Mouse (Mus musculus) neural tube, embryonic 14.5 days (tissue): ENCODE measurements around the gene Pou2f3. TPM values are rescaled to one million over a fixed set of nuclear protein-coding genes. Genes with fewer than 3 reads are reported as not detected.

Source experiments
- ATAC-seq: fragments of 200-750 bp; cut with Nextera tagmentation; 2 replicates; pipeline ENCODE4 v1.8.0; 2017; ENCODE audit warnings: low read depth, mild to moderate bottlenecking, moderate TSS enrichment, moderate library complexity
- H3K27ac ChIP-seq: fragments of 300-500 bp; sonication (generic); 2 replicates; pipeline ENCODE4 v1.5.1; 2014; ENCODE audit warnings: low read depth, mild to moderate bottlenecking, control low read depth, low read length, moderate library complexity, mixed read lengths
- H3K27me3 ChIP-seq: fragments of 300-500 bp; sonication (generic); 2 replicates; pipeline ENCODE4 v1.6.1; 2014; ENCODE audit warnings: low read length; ENCODE audit not compliant: control insufficient read depth, insufficient read depth
- H3K36me3 ChIP-seq: fragments of 300-500 bp; sonication (generic); 2 replicates; pipeline ENCODE4 v1.6.1; 2014; ENCODE audit warnings: low read length, mixed read lengths; ENCODE audit not compliant: control insufficient read depth, insufficient read depth
- H3K4me1 ChIP-seq: fragments of 300-500 bp; sonication (generic); 2 replicates; pipeline ENCODE4 v1.6.1; 2014; ENCODE audit warnings: low read length; ENCODE audit not compliant: control insufficient read depth, insufficient read depth
- H3K4me2 ChIP-seq: fragments of 300-500 bp; sonication (generic); 2 replicates; pipeline ENCODE4 v1.6.1; 2014; ENCODE audit warnings: mild to moderate bottlenecking, low read depth, low read length, control low read depth
- H3K4me3 ChIP-seq: fragments of 300-500 bp; sonication (generic); 2 replicates; pipeline ENCODE4 v1.5.1; 2014; ENCODE audit warnings: low read depth, low read length, control low read depth, mixed read lengths
- H3K9ac ChIP-seq: fragments of 300-500 bp; sonication (generic); replicated peaks from 2 replicates; pipeline ENCODE4 v1.6.1; 2014; ENCODE audit warnings: low read depth, mild to moderate bottlenecking, control low read depth, low read length, mixed read lengths
- H3K9me3 ChIP-seq: fragments of 300-500 bp; sonication (generic); 2 replicates; pipeline ENCODE4 v1.6.1; 2016; ENCODE audit warnings: low read length; ENCODE audit not compliant: control insufficient read depth
- WGBS: fragments of 180-500 bp; shearing (Covaris S2); extraction: QIAGEN DNeasy Blood & Tissue Kit; methylation state at CpG from one replicate; pipeline ENCODE4 v1.1.7; 2014; 5-methylcytosine and 5-hydroxymethylcytosine counted together
- polyA plus RNA-seq: library from polyadenylated mRNA; unstranded; fragments of >200 nt; fragmentation: Nextera tagmentation; extraction: Ambion mirVana; gene quantifications from 2 replicates; pipeline ENCODE4 v1.2.1, GENCODE M21; 2014

Pou2f3 gene
- polyA plus RNA-seq, 1 experiment from 2014 or later, result not detected

DNA sequence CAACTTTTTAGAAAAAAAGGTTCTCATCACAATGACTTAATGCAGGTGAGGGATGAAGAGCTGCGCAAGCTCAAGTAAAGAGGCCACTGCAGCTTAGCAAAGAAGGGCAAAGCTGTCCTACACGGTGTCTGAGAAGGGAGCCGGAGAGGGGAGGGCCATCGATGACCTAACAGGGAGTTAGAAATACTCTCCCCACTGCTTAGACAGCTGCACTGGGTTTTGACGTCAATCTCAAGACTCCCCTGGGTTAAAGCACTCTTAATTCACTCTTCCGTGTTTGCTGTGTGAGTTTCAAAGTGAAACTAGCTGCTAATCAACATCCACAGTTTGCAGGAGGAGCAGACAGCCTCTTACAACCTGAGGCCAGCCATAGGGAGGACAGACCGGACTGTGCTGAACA, 134.0 kb downstream of the Pou2f3 start:
- peaks cover 9% of the 10 kb centered on the region; the same call in 1 of the 2 replicates for H3K4me1 ChIP-seq
- no peaks in the 10 kb centered on the region for H3K9me3 ChIP-seq
- no peak overlapping the region for H3K9ac ChIP-seq
- no peak overlapping the region for H3K4me2 ChIP-seq
- H3K36me3 ChIP-seq, result no peaks in the 10 kb centered on the region
- 78% methylated on average over 7 of the region's 7 CpGs for WGBS
- H3K27me3 ChIP-seq, result no peaks in the 10 kb centered on the region
- H3K4me3 ChIP-seq, result no peak overlapping the region
- H3K27ac ChIP-seq, result no peak overlapping the region
- ATAC-seq, result no peak

DNA sequence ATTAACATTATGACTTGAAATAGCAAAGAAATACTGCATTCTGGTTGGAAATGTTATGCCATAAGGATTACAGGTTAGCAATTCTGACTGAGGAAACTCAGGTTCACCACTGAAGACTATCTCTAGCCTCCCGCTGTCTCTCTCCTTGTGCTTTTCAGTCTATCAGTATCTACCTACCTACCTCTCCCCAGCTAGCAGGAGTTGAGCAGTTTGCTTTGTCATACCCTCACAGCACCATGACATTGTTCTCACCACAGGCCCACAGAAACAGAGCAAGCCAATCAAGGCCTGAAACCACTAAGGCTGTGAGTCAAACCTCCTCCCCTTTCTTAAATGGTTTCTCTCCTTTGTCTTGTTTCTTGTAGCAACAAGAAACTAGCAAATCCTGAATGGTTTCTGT, 135.6 kb downstream of the Pou2f3 start:
- 100% methylated on average over 1 of the region's 1 CpGs for WGBS
- no peaks in the 10 kb centered on the region for H3K36me3 ChIP-seq
- H3K4me2 ChIP-seq, result no peak overlapping the region
- no peaks in the 10 kb centered on the region for H3K27me3 ChIP-seq
- no peak overlapping the region for H3K27ac ChIP-seq
- H3K4me1 ChIP-seq, result peaks cover 6% of the 10 kb centered on the region; the same call in 1 of the 2 replicates
- ATAC-seq, result no peak
- H3K4me3 ChIP-seq, result no peak overlapping the region
- no peaks in the 10 kb centered on the region for H3K9me3 ChIP-seq
- H3K9ac ChIP-seq, result no peak overlapping the region

Other genes starting within 250 kb of the Pou2f3 start
- gene Arhgef12, start 103.1 kb downstream of the Pou2f3 start, polyA plus RNA-seq, result 32.4 and 51.4 TPM in 2 replicates
- 11.8 and 14.6 TPM in 2 replicates for gene Tmem136, start 93.8 kb downstream of the Pou2f3 start, polyA plus RNA-seq
- 2.3 and 9.3 TPM in 2 replicates for gene Oaf, start 29.5 kb upstream of the Pou2f3 start, polyA plus RNA-seq
- not detected in 2 replicates for gene Trim29, start 100.5 kb upstream of the Pou2f3 start, polyA plus RNA-seq